Mouse (Mus musculus): Measurements from ENCODE around the gene Atg4a.

- TF ChIP-seq POLR2A (IDR thresholded peaks at IDR 0.05; ENCODE audit: borderline replicate concordance, extremely low read depth, low read depth, low read length): no peak
- no peak for TF ChIP-seq CTCF (IDR thresholded peaks at IDR 0.05; ENCODE audit: insufficient read depth, low read length)
These were observed 40.3 kb downstream of the Atg4a start for GRCm38 (mm10) chrX:140996909-140997516.
